Mouse (Mus musculus) thymus, adult 2 months (tissue): ENCODE measurements around the gene Tmem178b. TPM values are rescaled to one million over a fixed set of nuclear protein-coding genes. Genes with fewer than 3 reads are reported as not detected.

ENCODE experiments used
- DNase-seq: peaks from one replicate; pipeline ENCODE4 v3.0.0; 2021
- H3K27ac ChIP-seq: fragments of 200-500 bp; 2 replicates; pipeline ENCODE4 v1.5.1; 2012; ENCODE audit warnings: low read length, control low read depth; ENCODE audit not compliant: control insufficient read depth, insufficient read depth
- H3K27me3 ChIP-seq: fragments of 200-500 bp; 2 replicates; pipeline ENCODE4 v1.6.1; 2012; ENCODE audit warnings: mild to moderate bottlenecking, low read length, moderate library complexity, mixed read lengths; ENCODE audit not compliant: control insufficient read depth, insufficient read depth
- H3K36me3 ChIP-seq: fragments of 200-500 bp; 2 replicates; pipeline ENCODE4 v1.6.1; 2012; ENCODE audit warnings: mild to moderate bottlenecking, low read length, moderate library complexity; ENCODE audit not compliant: control insufficient read depth, insufficient read depth
- H3K4me1 ChIP-seq: fragments of 200-500 bp; replicated peaks from 2 replicates; pipeline ENCODE4 v1.6.1; 2012; ENCODE audit warnings: low read length; ENCODE audit not compliant: control insufficient read depth, insufficient read depth
- H3K4me3 ChIP-seq: fragments of 200-500 bp; 2 replicates; pipeline ENCODE4 v1.5.1; 2012; ENCODE audit warnings: mild to moderate bottlenecking, low read length, control low read depth, moderate library complexity; ENCODE audit not compliant: control insufficient read depth, insufficient read depth
- CTCF ChIP-seq: fragments of 200-500 bp; IDR thresholded peaks from 2 replicates; pipeline ENCODE4 v1.5.1; 2012; ENCODE audit warnings: mild to moderate bottlenecking, control low read depth, low read length, moderate library complexity, borderline replicate concordance; ENCODE audit not compliant: control insufficient read depth, poor library complexity, insufficient read depth; ENCODE audit errors: extremely low read depth
- POLR2A ChIP-seq: fragments of 200-500 bp; IDR thresholded peaks from 2 replicates; pipeline ENCODE4 v1.6.1; 2012; ENCODE audit warnings: mild to moderate bottlenecking, low read length, control low read depth, moderate library complexity; ENCODE audit not compliant: control insufficient read depth, poor library complexity, insufficient read depth; ENCODE audit errors: extremely low read depth
- WGBS: fragments of 180-500 bp; shearing (Covaris S2); methylation state at CpG from one replicate; pipeline ENCODE4 v1.1.7; 2018; 5-methylcytosine and 5-hydroxymethylcytosine counted together
- polyA plus RNA-seq: library from polyadenylated mRNA; depleted of rRNA; stranded (reverse); fragments of >200 nt; gene quantifications from 2 replicates; pipeline ENCODE4 v1.2.3, GENCODE M21; 2012

Tmem178b gene
- polyA plus RNA-seq, 1 experiment, result 0.13 TPM

GRCm38 (mm10) chr6:39870271-39871135 is 2.6 kb upstream of the Tmem178b start:
- no peak for TF ChIP-seq POLR2A
- TF ChIP-seq CTCF, result no peak
- Histone ChIP-seq H3K4me1 (no peaks in the 10 kb centered on the region), H3K27ac (no peak overlapping the region), H3K36me3 (no peaks in the 10 kb centered on the region), H3K4me3 (no peak overlapping the region), H3K27me3 (peaks cover 17% of the 10 kb centered on the region)
- no peak for DNase-seq
- WGBS, result 3% methylated on average over 28 of the region's 28 CpGs

GRCm38 (mm10) chr6:39871381-39872305 is 1.4 kb upstream of the Tmem178b start:
- DNase-seq, result no peak
- Histone ChIP-seq H3K27me3 (peaks cover 17% of the 10 kb centered on the region), H3K4me1 (no peaks in the 10 kb centered on the region), H3K27ac (no peak overlapping the region), H3K4me3 (peak overlapping the region; percentile 2; the same call in 1 of the 2 replicates), H3K36me3 (no peaks in the 10 kb centered on the region)
- TF ChIP-seq POLR2A, result no peak
- no peak for TF ChIP-seq CTCF
- 2% methylated on average over 71 of the region's 71 CpGs for WGBS

- TF ChIP-seq CTCF, result no peak
- no peak for TF ChIP-seq POLR2A
- no peaks in the 10 kb centered on the region for H3K36me3 ChIP-seq
- no peaks in the 10 kb centered on the region for H3K4me1 ChIP-seq
- no peak for DNase-seq
- peak overlapping the region; percentile 2; the same call in 1 of the 2 replicates for H3K4me3 ChIP-seq
- no peak overlapping the region for H3K27ac ChIP-seq
- 4% methylated on average over 39 of the region's 39 CpGs for WGBS
- H3K27me3 ChIP-seq, result peaks cover 17% of the 10 kb centered on the region
Observed at GRCm38 (mm10) chr6:39872306-39872900, 668 bp upstream of the Tmem178b start.

- WGBS, result 81% methylated on average over 4 of the region's 4 CpGs
- DNase-seq, result no peak
- Histone ChIP-seq H3K4me1 (no peaks in the 10 kb centered on the region), H3K27me3 (peaks cover 17% of the 10 kb centered on the region), H3K4me3 (no peak overlapping the region), H3K36me3 (no peaks in the 10 kb centered on the region), H3K27ac (no peak overlapping the region)
- no peak for TF ChIP-seq POLR2A
- no peak for TF ChIP-seq CTCF
Observed at GRCm38 (mm10) chr6:39875186-39875585, 2.1 kb downstream of the Tmem178b start.

GRCm38 (mm10) chr6:39876444-39876843 is 3.4 kb downstream of the Tmem178b start:
- Histone ChIP-seq H3K36me3 (no peaks in the 10 kb centered on the region), H3K27me3 (peaks cover 17% of the 10 kb centered on the region), H3K4me3 (no peak overlapping the region), H3K27ac (no peak overlapping the region), H3K4me1 (no peaks in the 10 kb centered on the region)
- no peak for DNase-seq
- 88% methylated on average over 3 of the region's 3 CpGs for WGBS
- TF ChIP-seq POLR2A, result no peak
- no peak for TF ChIP-seq CTCF

GRCm38 (mm10) chr6:39890811-39891210 is 17.7 kb downstream of the Tmem178b start:
- WGBS, result 64% methylated on average over 3 of the region's 3 CpGs
- no peaks in the 10 kb centered on the region for H3K4me1 ChIP-seq
- no peaks in the 10 kb centered on the region for H3K36me3 ChIP-seq
- H3K27ac ChIP-seq, result no peak overlapping the region
- TF ChIP-seq CTCF, result no peak
- TF ChIP-seq POLR2A, result no peak
- no peaks in the 10 kb centered on the region for H3K27me3 ChIP-seq
- DNase-seq, result no peak
- H3K4me3 ChIP-seq, result no peak overlapping the region
